Mouse (Mus musculus): Measurements from ENCODE around the gene Zkscan16.

DNA sequence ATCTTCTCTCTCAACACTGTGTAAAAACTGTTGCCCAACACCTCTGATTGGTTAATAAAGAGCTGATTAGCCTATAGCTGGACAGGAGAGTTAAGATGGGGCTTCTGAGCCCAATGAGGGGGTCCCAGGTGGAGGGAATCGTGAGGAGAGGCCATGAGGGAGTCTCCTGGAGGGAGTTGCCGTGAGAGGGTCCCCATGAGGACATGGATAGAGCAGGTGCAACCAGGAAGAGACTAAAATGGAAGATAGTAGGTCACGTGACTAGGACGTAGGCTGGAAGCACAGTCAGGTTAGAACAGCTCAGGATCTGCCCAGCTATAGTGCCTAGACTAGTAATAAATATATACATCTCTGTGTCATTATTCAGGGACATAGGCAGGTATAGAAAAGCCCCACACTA lies 9.1 kb upstream of the Zkscan16 start:
- TF ChIP-seq CHD2 (IDR thresholded peaks at IDR 0.05; ENCODE audit: low read length) (no peak), CTCF (IDR thresholded peaks at IDR 0.05 in 2 of 3, conservative IDR thresholded peaks at IDR 0.05 in 1 of 3; ENCODE audit: control insufficient read depth in 1 of 3, insufficient read depth in 1 of 3, low read depth in 2 of 3, low read length in 3 of 3, poor library complexity in 1 of 3, severe bottlenecking in 1 of 3) (no peak), MAZ (IDR thresholded peaks at IDR 0.05; ENCODE audit: low read depth, low read length) (no peak), TAL1 (IDR thresholded peaks at IDR 0.05; ENCODE audit: low read length) (no peak), GATA1 (IDR thresholded peaks at IDR 0.05; ENCODE audit: low read depth, low read length) (no peak), RCOR1 (IDR thresholded peaks at IDR 0.05; ENCODE audit: low read depth, low read length) (no peak), POLR2A (IDR thresholded peaks at IDR 0.05; ENCODE audit: control insufficient read depth in 1 of 2, insufficient read depth in 1 of 2, low read depth in 1 of 2, low read length in 2 of 2, poor library complexity in 1 of 2) (no peak), ELF1 (IDR thresholded peaks at IDR 0.05; ENCODE audit: low read depth, low read length) (no peak), EP300 (IDR thresholded peaks at IDR 0.05; ENCODE audit: low read depth in 1 of 2, low read length in 2 of 2) (no peak)

Data from MEL (cell line).